Mouse (Mus musculus): ENCODE data around the gene Gm13101.
"Not testable (repeated sequence)": the region's sequence is repeated elsewhere in the genome, so short reads cannot be mapped to it uniquely, and the experiment has no call there.

Gene Gm13101

DNA sequence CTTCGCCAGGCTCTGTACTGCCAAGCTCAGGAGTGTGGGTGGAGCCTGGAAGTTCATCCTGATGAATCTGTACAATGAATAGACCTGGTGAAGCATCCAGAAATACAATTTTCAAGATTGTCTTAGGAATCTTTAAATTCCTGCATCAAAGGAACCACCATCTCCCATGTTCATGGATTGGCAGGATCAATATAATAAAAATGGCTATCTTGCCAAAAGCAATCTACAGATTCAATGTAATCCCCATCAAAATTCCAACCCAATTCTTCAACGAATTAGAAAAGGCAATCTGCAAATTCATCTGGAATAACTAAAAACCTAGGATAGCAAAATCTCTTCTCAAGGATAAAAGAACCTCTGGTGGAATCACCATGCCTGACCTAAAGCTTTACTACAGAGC is at the start of gene Gm13101:
Gene Gm13101 (minus strand): TSS at position 101 of the 400 bp plus-strand sequence.
- in situ Hi-C loops (cut with MboI; ENCODE audit: low sequenced_read_pairs) = not testable (repeated sequence)

DNA sequence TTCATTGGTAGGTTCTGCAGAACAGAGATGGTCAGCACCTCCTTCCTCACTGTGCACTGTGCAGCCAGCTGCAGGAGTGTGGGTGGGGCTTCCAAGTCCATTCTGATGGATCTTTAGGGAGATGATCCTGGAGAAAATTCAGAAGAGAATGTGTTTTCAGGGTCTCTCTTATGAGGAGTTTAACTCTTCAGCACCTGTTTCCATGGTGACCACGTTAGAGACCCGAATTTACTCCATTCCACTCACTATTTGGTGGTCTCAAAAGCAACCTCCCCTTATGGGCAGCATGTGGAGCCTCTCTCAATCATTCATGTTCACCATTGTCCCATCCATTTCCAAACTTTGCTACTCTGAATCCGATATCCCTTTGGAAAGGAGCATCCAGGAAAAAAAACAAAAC is 27.5 kb upstream of the Gm13101 start, which contains the start of gene Pramef17:
Gene Pramef17 (minus strand): TSS at position 101 of the 400 bp plus-strand sequence.
- in situ Hi-C loops (cut with MboI; ENCODE audit: low sequenced_read_pairs) = not testable (repeated sequence)

DNA sequence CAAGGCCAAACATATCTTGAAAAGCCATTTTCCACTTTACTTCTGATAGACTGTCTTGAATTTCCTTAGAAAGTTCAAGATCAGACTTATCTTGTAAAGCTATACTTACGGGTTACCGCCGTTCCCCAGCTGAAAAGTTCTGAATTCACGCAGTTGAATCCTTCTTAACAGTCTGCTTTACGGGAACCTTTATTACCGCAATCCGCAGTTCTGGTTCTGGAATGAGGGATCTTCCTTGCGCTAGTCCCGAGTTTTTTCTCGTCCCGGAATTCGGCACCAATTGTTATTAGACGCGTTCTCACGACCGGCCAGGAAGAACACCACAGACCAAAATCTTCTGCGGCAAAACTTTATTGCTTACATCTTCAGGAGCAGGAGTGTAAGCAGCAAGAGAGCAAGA is 21.4 kb upstream of the Gm13101 start:
- in situ Hi-C loops (cut with MboI; ENCODE audit: low sequenced_read_pairs) = not testable (repeated sequence)

DNA sequence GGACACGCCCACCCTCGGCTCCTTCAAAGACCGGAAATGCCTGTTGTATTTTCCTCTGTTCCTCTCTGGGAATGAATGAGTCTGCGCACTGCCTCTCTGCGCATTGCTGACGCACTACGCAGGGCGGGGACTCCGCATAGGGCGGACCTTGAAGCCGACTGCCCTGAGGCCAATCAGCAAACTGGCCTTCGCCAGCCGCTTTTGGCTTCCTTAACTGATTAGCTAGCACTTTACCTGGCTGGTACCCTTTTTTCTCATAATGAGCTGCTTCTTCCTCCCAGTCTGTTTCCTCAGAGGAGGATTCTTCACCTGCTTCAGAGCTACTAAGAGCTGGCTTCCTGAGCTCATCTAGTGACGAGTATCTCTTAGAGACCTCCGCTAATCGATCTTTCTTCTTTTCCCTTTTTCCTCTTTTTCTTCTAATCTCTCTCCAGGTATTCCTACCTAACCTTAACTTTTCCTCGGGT is 20.8 kb upstream of the Gm13101 start:
- in situ Hi-C loops (cut with MboI; ENCODE audit: low sequenced_read_pairs) = not testable (repeated sequence)

DNA sequence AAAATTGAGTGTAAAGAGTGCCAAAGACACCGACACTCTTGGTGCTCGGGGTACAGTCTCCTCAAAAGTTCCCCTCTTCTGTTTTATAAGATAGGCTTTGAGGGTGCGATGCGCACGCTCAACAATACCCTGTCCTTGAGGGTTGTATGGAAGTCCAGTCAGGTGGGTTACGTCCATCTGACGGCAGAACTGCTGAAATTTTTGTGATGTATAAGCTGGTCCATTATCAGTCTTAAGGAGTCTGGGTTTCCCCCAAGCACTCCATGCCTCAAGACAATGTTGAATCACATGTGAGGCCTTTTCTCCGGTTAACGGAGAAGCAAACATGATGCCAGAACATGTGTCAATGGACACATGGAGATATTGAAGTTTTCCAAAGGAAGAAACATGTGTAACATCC is 19.0 kb upstream of the Gm13101 start:
- in situ Hi-C loops (cut with MboI; ENCODE audit: low sequenced_read_pairs) = not testable (repeated sequence)

DNA sequence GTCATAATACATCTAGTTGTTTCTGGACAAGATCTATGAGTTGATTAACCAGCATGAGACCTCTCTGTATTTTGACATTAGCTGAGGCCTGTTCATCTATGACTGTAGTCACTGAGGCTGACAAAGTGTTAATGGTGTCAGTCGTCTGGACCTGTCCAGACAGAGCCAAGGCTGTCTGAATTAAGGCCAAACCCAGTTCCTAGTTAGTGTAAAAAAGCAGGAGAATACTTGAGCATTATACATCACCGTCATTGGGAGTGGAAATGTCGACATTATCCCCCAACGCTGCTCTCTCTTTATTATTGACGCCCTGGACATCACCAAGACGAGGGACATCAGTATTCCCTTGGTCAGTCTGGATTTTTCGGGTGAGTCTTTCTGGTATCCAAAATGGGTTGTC is 18.4 kb upstream of the Gm13101 start:
- in situ Hi-C loops (cut with MboI; ENCODE audit: low sequenced_read_pairs) = not testable (repeated sequence)

DNA sequence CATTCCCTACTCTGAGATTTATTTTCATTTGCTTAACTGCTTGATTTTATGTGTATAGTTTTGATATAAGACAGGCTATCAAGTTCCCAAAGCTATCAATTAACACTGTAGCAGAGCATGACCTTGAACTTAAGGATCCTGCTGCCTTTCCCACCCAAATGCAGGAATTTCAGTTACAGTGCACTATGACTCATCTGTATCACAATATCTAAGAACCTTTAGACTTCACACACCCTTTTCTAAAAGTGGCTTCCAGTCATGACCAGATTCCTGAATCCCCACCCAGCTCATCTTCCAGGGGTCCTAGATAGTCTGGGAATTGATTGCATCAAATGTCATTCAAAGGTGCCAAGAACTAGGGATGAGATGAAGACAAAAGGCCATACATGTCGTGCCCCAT is 16.7 kb upstream of the Gm13101 start:
- in situ Hi-C loops (cut with MboI; ENCODE audit: low sequenced_read_pairs) = not testable (repeated sequence)

DNA sequence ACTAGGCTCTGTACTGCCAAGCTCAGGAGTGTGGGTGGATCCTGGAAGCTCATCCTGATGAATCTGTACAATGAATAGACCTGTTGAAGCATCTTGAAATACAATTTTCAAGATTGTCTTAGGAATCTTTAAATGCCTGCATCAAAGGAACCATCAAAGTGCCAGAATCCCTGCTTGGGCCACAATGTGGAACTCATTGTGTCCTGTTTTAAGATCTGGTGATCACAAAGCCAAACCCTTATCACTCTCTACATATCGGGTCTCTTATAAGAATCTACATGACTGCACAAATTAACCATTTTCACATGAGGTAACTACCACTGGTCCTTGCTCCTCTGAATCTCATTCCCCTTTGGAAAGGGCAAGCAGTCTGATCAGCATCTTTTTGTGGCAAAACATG is 15.8 kb downstream of the Gm13101 start, which contains the start of gene Pramef25:
Gene Pramef25 (minus strand): TSS at position 101 of the 400 bp plus-strand sequence.
- in situ Hi-C loops (cut with MboI; ENCODE audit: low sequenced_read_pairs) = not testable (repeated sequence)
